Mouse (Mus musculus) MEL (cell line): ENCODE data around the gene Pdk2. TPM values are rescaled to one million over a fixed set of nuclear protein-coding genes. Genes with fewer than 3 reads are reported as not detected.

Source experiments
- DNase-seq: peaks from one replicate; pipeline ENCODE4 v3.0.0; 2011; ENCODE audit warnings: low read depth, low spot score
- H3K27ac ChIP-seq: 2 replicates; pipeline ENCODE4 v1.5.1; 2012; ENCODE audit warnings: low read depth, mild to moderate bottlenecking, control low read depth, low read length, moderate library complexity; ENCODE audit not compliant: control insufficient read depth
- H3K27me3 ChIP-seq, 2 experiments: fragments of 150-350 bp in 1 of 2; sonication (generic) in 1 of 2; 2 replicates each; pipeline ENCODE4 v1.6.1; 2012; ENCODE audit warnings: low read length in 2 of 2, mild to moderate bottlenecking in 2 of 2, improper control_type of control experiment in 1 of 2, moderate library complexity in 1 of 2; ENCODE audit not compliant: insufficient read depth in 2 of 2, control insufficient read depth in 1 of 2
- H3K36me3 ChIP-seq, 2 experiments: 2 replicates each; pipeline ENCODE4 v1.6.1; 2012 to 2014; ENCODE audit warnings: low read length in 2 of 2, improper control_type of control experiment in 1 of 2, inconsistent platforms in 1 of 2, mild to moderate bottlenecking in 1 of 2; ENCODE audit not compliant: insufficient read depth in 2 of 2, control insufficient read depth in 1 of 2
- H3K4me1 ChIP-seq, 2 experiments: fragments of 150-350 bp in 1 of 2; sonication (generic) in 1 of 2; 2 replicates each; pipeline ENCODE4 v1.6.1; 2012; ENCODE audit warnings: low read length in 2 of 2, improper control_type of control experiment in 1 of 2, mild to moderate bottlenecking in 1 of 2; ENCODE audit not compliant: insufficient read depth in 2 of 2, control insufficient read depth in 1 of 2
- H3K4me3 ChIP-seq, 2 experiments: fragments of 150-350 bp in 1 of 2; sonication (generic) in 1 of 2; 2 replicates each; pipeline ENCODE4 v1.5.1; 2012; ENCODE audit warnings: low read depth in 2 of 2, low read length in 2 of 2, mild to moderate bottlenecking in 2 of 2, moderate library complexity in 2 of 2, control low read depth in 1 of 2, improper control_type of control experiment in 1 of 2; ENCODE audit not compliant: control insufficient read depth in 1 of 2, insufficient read depth in 1 of 2
- H3K79me2 ChIP-seq: 2 replicates; pipeline ENCODE4 v1.6.1; 2012; ENCODE audit warnings: mild to moderate bottlenecking, low read length, moderate library complexity; ENCODE audit not compliant: control insufficient read depth, poor library complexity, insufficient read depth
- H3K9ac ChIP-seq: 2 replicates; pipeline ENCODE4 v1.6.1; 2012; ENCODE audit warnings: low read depth, mild to moderate bottlenecking, control low read depth, low read length, moderate library complexity; ENCODE audit not compliant: control insufficient read depth, poor library complexity, severe bottlenecking
- H3K9me3 ChIP-seq: fragments of 150-350 bp; sonication (generic); replicated peaks from 2 replicates; pipeline ENCODE4 v1.6.1; 2012; ENCODE audit warnings: mild to moderate bottlenecking, low read length, improper control_type of control experiment, moderate library complexity; ENCODE audit not compliant: insufficient read depth
- CHD2 ChIP-seq: IDR thresholded peaks from 2 replicates; pipeline ENCODE4 v1.6.1; 2011; ENCODE audit warnings: low read length, improper control_type of control experiment
- E2F4 ChIP-seq: IDR thresholded peaks from 2 replicates; pipeline ENCODE4 v1.6.1; 2011; ENCODE audit warnings: low read depth, low read length, improper control_type of control experiment, borderline replicate concordance
- ELF1 ChIP-seq: IDR thresholded peaks from 2 replicates; pipeline ENCODE4 v1.6.1; 2014; ENCODE audit warnings: low read depth, mild to moderate bottlenecking, inconsistent platforms, low read length, improper control_type of control experiment, moderate library complexity
- GABPA ChIP-seq: IDR thresholded peaks from 2 replicates; pipeline ENCODE4 v1.6.1; 2012; ENCODE audit warnings: low read depth, mild to moderate bottlenecking, inconsistent platforms, low read length, improper control_type of control experiment, moderate library complexity
- GATA1 ChIP-seq: IDR thresholded peaks from 2 replicates; pipeline ENCODE4 v1.6.1; 2011; ENCODE audit warnings: low read depth, low read length, improper control_type of control experiment
- HCFC1 ChIP-seq: IDR thresholded peaks from 2 replicates; pipeline ENCODE4 v1.6.1; 2012; ENCODE audit warnings: low read depth, mild to moderate bottlenecking, inconsistent platforms, low read length, improper control_type of control experiment, moderate library complexity
- JUND ChIP-seq: IDR thresholded peaks from 2 replicates; pipeline ENCODE4 v1.6.1; 2011; ENCODE audit warnings: low read depth, mild to moderate bottlenecking, improper control_type of control experiment, low read length
- MAX ChIP-seq: IDR thresholded peaks from 2 replicates; pipeline ENCODE4 v1.6.1; 2011; ENCODE audit warnings: low read length, improper control_type of control experiment
- MAZ ChIP-seq: IDR thresholded peaks from 2 replicates; pipeline ENCODE4 v1.6.1; 2012; ENCODE audit warnings: low read depth, mild to moderate bottlenecking, inconsistent platforms, low read length, improper control_type of control experiment
- MEF2A ChIP-seq: IDR thresholded peaks from 2 replicates; pipeline ENCODE4 v1.6.1; 2014; ENCODE audit warnings: low read depth, mild to moderate bottlenecking, inconsistent platforms, low read length, improper control_type of control experiment; ENCODE audit not compliant: poor library complexity, insufficient replicate concordance, severe bottlenecking; ENCODE audit errors: extremely low read depth
- MYB ChIP-seq: IDR thresholded peaks from 2 replicates; pipeline ENCODE4 v1.6.1; 2011; ENCODE audit warnings: mild to moderate bottlenecking, low read depth, low read length, improper control_type of control experiment
- MYC ChIP-seq: IDR thresholded peaks from 2 replicates; pipeline ENCODE4 v1.6.1; 2011; ENCODE audit warnings: low read depth, mild to moderate bottlenecking, low read length, improper control_type of control experiment, moderate library complexity
- NRF1 ChIP-seq: IDR thresholded peaks from 2 replicates; pipeline ENCODE4 v1.6.1; 2014; ENCODE audit warnings: low read depth, mild to moderate bottlenecking, inconsistent platforms, low read length, improper control_type of control experiment, moderate library complexity; ENCODE audit not compliant: poor library complexity, insufficient read depth, severe bottlenecking
- POLR2A ChIP-seq, 2 experiments: IDR thresholded peaks; 2 replicates each; pipeline ENCODE4 v1.6.1; 2011 to 2012; ENCODE audit warnings: low read length in 2 of 2, mild to moderate bottlenecking in 2 of 2, control low read depth in 1 of 2, improper control_type of control experiment in 1 of 2, low read depth in 1 of 2, moderate library complexity in 1 of 2; ENCODE audit not compliant: control insufficient read depth in 1 of 2, insufficient read depth in 1 of 2, poor library complexity in 1 of 2
- POLR2AphosphoS2 ChIP-seq: IDR thresholded peaks from 2 replicates; pipeline ENCODE4 v1.6.1; 2011; ENCODE audit warnings: low read length, improper control_type of control experiment
- POLR2AphosphoS5 ChIP-seq: IDR thresholded peaks from 2 replicates; pipeline ENCODE4 v1.6.1; 2012; ENCODE audit warnings: low read depth, borderline replicate concordance, mild to moderate bottlenecking, inconsistent platforms, low read length, moderate library complexity, mixed read lengths
- RAD21 ChIP-seq: IDR thresholded peaks from 2 replicates; pipeline ENCODE4 v1.6.1; 2011; ENCODE audit warnings: mild to moderate bottlenecking, low read depth, low read length, improper control_type of control experiment
- USF1 ChIP-seq: IDR thresholded peaks from 2 replicates; pipeline ENCODE4 v1.6.1; 2014; ENCODE audit warnings: low read depth, mild to moderate bottlenecking, inconsistent platforms, low read length, improper control_type of control experiment, moderate library complexity
- USF2 ChIP-seq, 2 experiments: IDR thresholded peaks; 2 replicates each; pipeline ENCODE4 v1.6.1; 2011 to 2012; ENCODE audit warnings: improper control_type of control experiment in 2 of 2, low read length in 2 of 2, borderline replicate concordance in 1 of 2, inconsistent platforms in 1 of 2, low read depth in 1 of 2, mild to moderate bottlenecking in 1 of 2; ENCODE audit not compliant: insufficient read depth in 1 of 2
- ZNF384 ChIP-seq: IDR thresholded peaks from 2 replicates; pipeline ENCODE4 v1.6.1; 2012; ENCODE audit warnings: low read depth, mild to moderate bottlenecking, inconsistent platforms, low read length, improper control_type of control experiment
- polyA plus RNA-seq, 2 experiments: library from polyadenylated mRNA; stranded (reverse) in 1 of 2; unstranded in 1 of 2; fragments of >175 nt in 1 of 2; fragments of >200 nt in 1 of 2; gene quantifications; 2 replicates each; pipeline versions ENCODE4 v1.2.1 to v1.2.4; 2012; ENCODE audit warnings: low replicate concordance in 2 of 2, low read depth in 1 of 2; ENCODE audit not compliant: insufficient read length in 2 of 2, insufficient read depth in 1 of 2, missing spikeins in 1 of 2
- total RNA-seq: library from RNA; depleted of rRNA; stranded (reverse); fragments of 300-350 nt; gene quantifications from 2 replicates; pipeline ENCODE4 v1.2.3, GENCODE M21; 2012

Pdk2 gene
- total and polyA plus RNA-seq, 3 experiments: 0.81 to 8.0 TPM; not detected in 1

- H3K27me3 ChIP-seq: peaks cover 8 to 13% of the 10 kb centered on the region in 2 experiments; a peak in 3 of 4 replicates
- no peaks in the 10 kb centered on the region for H3K4me1 ChIP-seq
- H3K79me2 ChIP-seq: no peaks in the 10 kb centered on the region
- no peak overlapping the region for H3K27ac ChIP-seq
- H3K4me3 ChIP-seq: no peak overlapping the region
- no peaks in the 10 kb centered on the region for H3K36me3 ChIP-seq
- TF ChIP-seq USF1 (no peak), CHD2 (no peak), MYC (no peak), GABPA (no peak), POLR2A (IDR thresholded peaks at IDR 0.05; ENCODE audit: control insufficient read depth in 1 of 2, insufficient read depth in 1 of 2, low read depth in 1 of 2, low read length in 2 of 2, poor library complexity in 1 of 2) (no peak), USF2 (IDR thresholded peaks at IDR 0.05; ENCODE audit: borderline replicate concordance in 1 of 2, insufficient read depth in 1 of 2, low read depth in 1 of 2, low read length in 2 of 2) (no peak), ELF1 (no peak)
- no peak for DNase-seq
- H3K9me3 ChIP-seq: no peaks in the 10 kb centered on the region
- no peak overlapping the region for H3K9ac ChIP-seq
Measured at GRCm38 (mm10) chr11:95074694-95075093, 33.5 kb upstream of the Pdk2 start.

GRCm38 (mm10) chr11:95073835-95074234 is 32.7 kb upstream of the Pdk2 start:
- Histone ChIP-seq H3K4me1 (no peaks in the 10 kb centered on the region), H3K27me3 (peaks cover 8 to 12% of the 10 kb centered on the region in 2 experiments; a peak in 3 of 4 replicates), H3K79me2 (no peaks in the 10 kb centered on the region), H3K36me3 (no peaks in the 10 kb centered on the region), H3K9ac (no peak overlapping the region), H3K4me3 (no peak overlapping the region), H3K9me3 (no peaks in the 10 kb centered on the region), H3K27ac (no peak overlapping the region)
- TF ChIP-seq POLR2AphosphoS2 (no peak), JUND (no peak), MAZ (no peak), ZNF384 (no peak), RAD21 (no peak)
- DNase-seq: no peak

- Histone ChIP-seq H3K27me3 (peaks cover 10 to 15% of the 10 kb centered on the region in 2 experiments), H3K4me3 (no peak overlapping the region), H3K36me3 (no peaks in the 10 kb centered on the region), H3K9ac (no peak overlapping the region), H3K79me2 (no peaks in the 10 kb centered on the region), H3K4me1 (no peaks in the 10 kb centered on the region), H3K27ac (no peak overlapping the region), H3K9me3 (no peaks in the 10 kb centered on the region)
- no peak for DNase-seq
- TF ChIP-seq POLR2AphosphoS5 (no peak), MYB (no peak), ELF1 (no peak), MAZ (no peak), MAX (no peak), HCFC1 (no peak), GABPA (no peak), NRF1 (no peak), CHD2 (no peak), GATA1 (no peak), JUND (no peak), MEF2A (no peak), E2F4 (no peak)
Measured at GRCm38 (mm10) chr11:95072804-95073203, 31.6 kb upstream of the Pdk2 start.
